Mouse (Mus musculus) CH12.LX (cell line): ENCODE measurements around the gene Zic4.

ENCODE experiments used
- BHLHE40 ChIP-seq: IDR thresholded peaks from 2 replicates; pipeline ENCODE4 v1.6.1; 2011; ENCODE audit warnings: mild to moderate bottlenecking, low read depth, low read length, improper control_type of control experiment
- CTCF ChIP-seq, 2 experiments: IDR thresholded peaks in 1 of 2; conservative IDR thresholded peaks in 1 of 2; 2 replicates each; pipeline ENCODE4 v1.5.1; 2011 to 2012; ENCODE audit warnings: low read depth in 2 of 2, low read length in 2 of 2, improper control_type of control experiment in 1 of 2, inconsistent platforms in 1 of 2, mild to moderate bottlenecking in 1 of 2, moderate library complexity in 1 of 2
- MAFK ChIP-seq: IDR thresholded peaks from 2 replicates; pipeline ENCODE4 v1.6.1; 2011; ENCODE audit warnings: low read length, improper control_type of control experiment; ENCODE audit not compliant: insufficient replicate concordance
- NRF1 ChIP-seq: IDR thresholded peaks from 2 replicates; pipeline ENCODE4 v1.6.1; 2014; ENCODE audit warnings: low read depth, mild to moderate bottlenecking, inconsistent platforms, low read length, improper control_type of control experiment, moderate library complexity
- POLR2A ChIP-seq: IDR thresholded peaks from 2 replicates; pipeline ENCODE4 v1.6.1; 2011; ENCODE audit warnings: low read depth, mild to moderate bottlenecking, improper control_type of control experiment, low read length

GRCm38 (mm10) chr9:91347591-91347990, 14.6 kb upstream of the Zic4 start:
- TF ChIP-seq MAFK (no peak), NRF1 (no peak), BHLHE40 (no peak), CTCF (conservative IDR thresholded peaks at IDR 0.05 in 1 of 2, IDR thresholded peaks at IDR 0.05 in 1 of 2; ENCODE audit: low read depth in 2 of 2, low read length in 2 of 2) (no peak), POLR2A (no peak)
